Mouse (Mus musculus): ENCODE data around the gene Aknad1.

Aknad1 gene

DNA sequence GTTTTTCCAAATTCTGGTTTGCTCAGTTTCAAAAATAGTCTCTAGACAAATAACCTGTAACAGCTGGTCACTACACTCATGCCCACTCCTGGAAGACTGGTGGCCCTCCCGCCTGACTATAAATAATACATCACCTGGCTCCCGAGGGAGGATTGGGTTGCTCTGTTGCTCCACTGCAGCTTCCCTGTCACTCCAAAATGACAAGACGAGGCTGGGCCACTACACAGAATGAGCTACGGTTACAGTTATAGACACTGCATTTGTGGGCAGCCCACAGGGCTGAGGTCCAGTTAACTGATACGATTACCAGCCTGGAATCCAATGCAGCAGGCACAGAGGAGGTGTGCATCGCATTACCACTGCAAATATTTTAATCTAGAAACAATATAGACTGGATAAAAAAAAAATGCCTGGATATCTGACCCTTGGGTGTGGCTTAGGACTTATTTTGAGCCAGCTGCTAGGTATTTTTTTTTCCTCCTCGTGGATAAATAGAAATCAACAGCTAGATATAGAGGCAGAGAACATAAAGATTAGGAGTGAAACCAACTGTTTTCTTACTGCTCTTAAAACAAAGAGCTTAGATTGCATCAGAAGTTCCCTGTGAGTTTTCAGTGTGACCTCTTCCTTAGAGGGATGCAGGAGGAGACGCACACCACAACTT lies at the start of gene Aknad1:
TSS of gene Aknad1 (plus strand) at position 614 of the 664 bp plus-strand sequence.
- no peak for DNase-seq

GRCm38 (mm10) chr3:108689979-108690378 lies 49.5 kb upstream of the Aknad1 start:
- DNase-seq: no peak

- no peak for DNase-seq
Measured at GRCm38 (mm10) chr3:108694321-108694720, 45.1 kb upstream of the Aknad1 start.

GRCm38 (mm10) chr3:108698662-108699061 lies 40.8 kb upstream of the Aknad1 start:
- DNase-seq: no peak

GRCm38 (mm10) chr3:108699786-108700185 lies 39.7 kb upstream of the Aknad1 start:
- DNase-seq: no peak

DNA sequence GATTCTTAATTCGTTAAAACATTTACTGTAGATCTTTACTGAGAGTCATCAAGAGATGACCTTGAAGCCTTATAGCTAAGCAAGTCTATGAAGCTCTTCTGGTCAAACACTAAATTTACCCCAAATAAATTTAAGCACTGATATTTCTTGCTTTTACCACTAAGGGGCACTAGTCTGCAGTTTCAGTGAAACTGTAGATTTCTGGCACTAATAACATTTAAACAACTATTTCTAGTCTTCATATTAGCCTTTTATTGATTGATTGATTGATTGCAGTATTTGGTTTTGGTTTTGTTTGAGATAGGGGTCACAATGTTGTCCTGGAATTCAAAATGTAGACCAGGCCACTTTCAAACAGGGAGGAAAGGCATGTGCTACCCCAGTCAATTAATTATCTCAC lies 38.2 kb upstream of the Aknad1 start:
- no peak for DNase-seq

- DNase-seq: no peak
Measured at GRCm38 (mm10) chr3:108702789-108703188, 36.7 kb upstream of the Aknad1 start.

- no peak for DNase-seq
Measured at GRCm38 (mm10) chr3:108711296-108711695, 28.2 kb upstream of the Aknad1 start.

- DNase-seq: no peak
Measured at GRCm38 (mm10) chr3:108713065-108713675, 26.3 kb upstream of the Aknad1 start.

DNA sequence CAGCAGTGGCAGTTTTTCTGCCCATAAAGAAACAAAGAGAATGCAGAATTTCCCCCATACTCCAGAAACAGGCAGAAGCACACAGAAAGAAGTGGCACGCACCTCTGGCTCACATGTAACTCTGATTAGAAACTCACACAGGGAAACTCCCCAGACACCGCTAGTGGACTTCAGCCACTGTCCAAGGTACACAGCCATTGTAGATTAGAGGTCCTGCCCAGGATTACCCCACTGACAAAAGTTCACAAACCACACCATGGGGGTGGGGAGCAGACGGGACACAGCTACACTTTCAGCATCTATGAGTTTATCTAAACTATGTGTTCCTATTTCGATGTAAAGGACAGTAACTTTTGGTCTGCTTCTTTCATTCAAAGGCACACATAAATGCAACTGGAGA lies 24.6 kb upstream of the Aknad1 start:
- no peak for DNase-seq

- DNase-seq: no peak
Measured at GRCm38 (mm10) chr3:108717896-108718502, 21.5 kb upstream of the Aknad1 start.

- DNase-seq: no peak
Measured at GRCm38 (mm10) chr3:108719357-108719756, 20.1 kb upstream of the Aknad1 start.

DNA sequence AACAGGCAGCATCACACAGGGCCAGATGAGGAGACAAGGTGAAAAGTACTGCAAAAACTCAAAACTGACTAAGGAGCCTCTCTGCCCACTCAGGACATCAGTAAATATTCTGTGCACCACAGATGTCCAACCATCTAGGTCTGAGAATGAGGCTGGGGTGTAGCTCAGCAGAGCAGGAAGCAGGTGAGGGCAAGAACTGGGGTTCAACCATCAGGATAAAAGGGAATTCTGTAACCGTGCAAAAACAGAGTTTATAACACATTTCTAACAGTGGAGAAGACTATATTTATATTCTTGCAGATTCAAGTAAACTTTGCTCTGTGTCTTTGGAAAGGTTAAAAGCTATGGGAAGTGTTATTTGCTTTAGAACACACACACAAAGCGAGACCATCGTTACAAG lies 19.7 kb upstream of the Aknad1 start:
- DNase-seq: no peak

GRCm38 (mm10) chr3:108721076-108721991 lies 18.1 kb upstream of the Aknad1 start:
- peak; percentile 9 for DNase-seq

DNA sequence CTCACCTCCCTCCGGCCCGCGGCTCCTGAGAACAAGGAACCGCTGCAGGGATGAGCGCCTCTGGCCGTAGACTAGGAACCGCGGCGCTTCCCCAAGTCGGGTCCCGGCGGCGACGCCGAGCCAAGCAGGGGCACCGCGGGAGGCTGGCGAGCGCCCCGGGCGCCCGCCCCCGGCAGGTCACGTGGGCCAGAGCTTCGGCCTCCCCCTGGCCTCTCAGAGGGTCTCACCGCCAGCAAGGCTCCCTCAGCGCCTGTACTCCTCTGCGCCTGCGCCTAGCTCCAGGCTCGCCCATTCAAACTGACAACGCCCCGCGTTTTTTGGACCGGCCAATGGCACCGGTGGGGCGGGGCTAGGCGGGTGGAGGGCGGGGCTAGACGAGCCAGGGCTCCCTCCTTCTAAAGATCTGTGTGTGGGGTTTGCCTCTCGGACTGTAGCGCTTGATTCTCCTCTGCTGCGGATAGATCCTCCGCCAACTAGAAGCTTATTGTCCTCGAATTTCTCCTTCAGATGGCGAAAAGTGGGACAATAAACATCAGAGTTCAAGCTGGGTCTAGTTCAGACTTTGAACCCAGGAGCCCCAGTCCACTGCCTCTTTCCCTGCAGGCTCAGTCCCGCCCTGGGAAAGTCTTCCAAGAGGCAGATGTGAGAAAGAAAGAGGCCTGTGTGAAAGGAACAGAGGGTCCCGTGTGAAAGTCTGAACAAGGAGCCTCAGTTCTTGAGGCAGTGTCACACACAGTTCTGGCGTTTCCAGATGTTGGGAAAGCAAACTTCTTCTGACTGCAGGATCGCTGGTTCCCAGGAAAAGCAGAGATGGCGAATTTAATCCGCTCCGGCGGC lies 17.2 kb upstream of the Aknad1 start, which contains the start of gene Gpsm2:
TSS of gene Gpsm2 (minus strand) at position 274 of the 837 bp plus-strand sequence.
- peak; percentile 86 for DNase-seq

DNA sequence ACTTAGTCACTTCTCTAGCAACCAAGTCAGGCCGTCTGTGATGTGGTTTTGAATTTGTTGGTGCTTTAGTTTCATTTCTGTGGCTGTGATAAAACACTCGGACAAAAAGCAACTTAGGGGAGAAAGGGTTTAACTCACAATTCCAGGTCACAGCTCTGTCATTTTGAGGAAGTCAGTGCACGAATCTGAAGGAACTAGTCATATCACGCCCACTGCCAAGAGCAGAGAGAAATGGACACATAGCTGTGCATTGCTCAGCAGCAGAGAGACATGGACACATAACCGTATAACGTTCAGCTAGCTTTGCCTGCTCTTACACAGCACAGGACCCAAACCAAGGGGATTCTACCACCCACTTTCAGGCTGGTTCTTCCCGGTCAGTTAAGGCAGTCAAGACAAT lies 13.0 kb upstream of the Aknad1 start:
- DNase-seq: no peak

DNA sequence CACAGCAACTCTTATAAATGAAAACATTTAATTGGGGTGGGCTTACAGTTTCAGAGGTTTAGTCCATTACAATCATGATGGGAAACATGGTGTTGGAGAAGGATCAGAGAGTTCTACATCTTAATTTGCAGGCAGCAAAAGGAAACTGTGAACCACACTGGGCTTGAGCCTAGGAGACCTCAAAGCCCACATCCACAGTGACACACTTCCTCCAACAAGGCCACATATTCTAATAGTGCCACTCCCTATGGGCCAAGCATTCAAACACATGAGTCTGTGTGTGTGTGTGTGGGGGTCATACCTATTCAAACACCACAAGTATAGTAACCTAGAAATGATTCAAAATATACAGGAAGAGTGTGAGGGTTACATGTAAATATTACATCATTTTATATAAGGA lies 12.1 kb upstream of the Aknad1 start:
- no peak for DNase-seq

DNA sequence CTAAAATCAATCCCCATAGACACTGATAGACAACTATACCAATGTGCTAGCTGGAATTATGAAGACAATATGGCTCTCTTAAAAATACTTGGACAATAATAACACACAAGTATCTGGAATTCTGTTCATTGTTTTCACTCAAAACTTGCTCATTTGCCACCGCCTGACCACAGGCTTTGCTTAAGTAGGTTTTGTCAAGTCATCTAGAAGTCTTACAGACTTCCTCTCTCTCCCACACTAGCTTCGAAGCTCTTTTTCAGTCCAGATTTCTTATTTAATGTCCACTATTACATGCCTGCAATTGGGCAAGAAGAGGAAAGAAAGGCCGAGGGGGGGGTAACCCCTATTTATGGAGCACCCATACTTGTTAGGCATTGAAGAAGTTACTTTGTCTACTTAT lies 11.7 kb upstream of the Aknad1 start:
- no peak for DNase-seq

DNA sequence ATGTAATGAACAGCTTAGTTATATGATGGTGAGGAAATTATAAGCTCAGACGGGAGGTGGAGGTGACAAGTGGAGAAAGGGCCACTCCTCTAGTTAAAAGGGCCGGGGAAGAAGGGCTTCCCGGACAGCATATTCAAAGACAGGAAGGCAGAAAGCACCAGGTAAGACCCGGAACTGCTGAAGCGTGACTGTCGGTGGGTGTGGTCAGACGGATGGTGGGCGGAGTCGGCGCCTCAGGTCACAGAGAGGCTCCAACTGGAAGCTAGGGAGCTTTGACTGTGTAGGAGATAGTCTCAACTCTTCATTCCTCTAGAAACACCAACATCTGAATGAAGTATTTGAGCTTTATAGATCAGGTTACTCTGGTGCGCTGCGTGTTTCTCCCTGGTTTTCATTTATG lies 9.1 kb upstream of the Aknad1 start:
- no peak for DNase-seq

- no peak for DNase-seq
Measured at GRCm38 (mm10) chr3:108737761-108738160, 1.7 kb upstream of the Aknad1 start.

- DNase-seq: no peak
Measured at GRCm38 (mm10) chr3:108744060-108744459, 4.6 kb downstream of the Aknad1 start.

DNA sequence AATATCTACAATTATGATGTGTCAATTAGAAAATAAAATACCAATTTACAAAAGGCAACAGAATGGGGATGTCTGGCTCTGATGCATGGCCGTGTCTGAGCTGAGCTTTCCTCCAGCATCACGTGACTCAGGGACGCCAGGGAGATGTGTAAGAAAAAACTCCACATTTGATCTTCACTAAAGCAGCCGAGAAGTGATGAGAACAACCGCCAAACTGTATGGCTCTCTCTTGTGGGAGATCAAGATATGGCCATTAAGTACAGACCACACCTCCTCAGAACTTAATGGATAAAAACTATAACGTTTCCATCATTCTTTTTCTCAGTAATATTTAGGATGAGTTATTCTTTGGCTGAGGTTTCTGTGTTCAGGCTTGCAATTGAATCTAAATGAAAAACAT lies 11.6 kb downstream of the Aknad1 start:
- DNase-seq: no peak

Measured in cerebellum, adult 11 months (tissue).